Mouse (Mus musculus) spleen, adult 2 months (tissue): ENCODE data around the gene Zfhx3. TPM values are rescaled to one million over a fixed set of nuclear protein-coding genes. Genes with fewer than 3 reads are reported as not detected.

Source experiments
- DNase-seq, 2 experiments: peaks; one replicate each; pipeline versions ENCODE4 v3.0.0 to v3.0.0-alpha.2; 2012 to 2021; ENCODE audit warnings: low spot score in 2 of 2, low read depth in 1 of 2
- H3K27ac ChIP-seq: fragments of 200-500 bp; 2 replicates; pipeline ENCODE4 v1.5.1; 2012; ENCODE audit warnings: low read length, inconsistent platforms; ENCODE audit not compliant: insufficient read depth
- H3K27me3 ChIP-seq: fragments of 200-500 bp; 2 replicates; pipeline ENCODE4 v1.6.1; 2012; ENCODE audit warnings: mild to moderate bottlenecking, moderate library complexity, low read length, inconsistent platforms; ENCODE audit not compliant: control insufficient read depth, insufficient read depth
- H3K36me3 ChIP-seq: fragments of 200-500 bp; 2 replicates; pipeline ENCODE4 v1.6.1; 2012; ENCODE audit warnings: mild to moderate bottlenecking, low read length, inconsistent platforms; ENCODE audit not compliant: control insufficient read depth, insufficient read depth
- H3K4me1 ChIP-seq: fragments of 200-500 bp; 2 replicates; pipeline ENCODE4 v1.6.1; 2011; ENCODE audit warnings: inconsistent platforms; ENCODE audit not compliant: control insufficient read depth, insufficient read depth, insufficient read length
- H3K4me3 ChIP-seq: fragments of 200-500 bp; 2 replicates; pipeline ENCODE4 v1.5.1; 2011; ENCODE audit warnings: mild to moderate bottlenecking, inconsistent platforms; ENCODE audit not compliant: insufficient read depth, insufficient read length; ENCODE audit errors: extremely low read depth
- CTCF ChIP-seq: fragments of 200-500 bp; IDR thresholded peaks from 2 replicates; pipeline ENCODE4 v1.5.1; 2011; ENCODE audit warnings: mild to moderate bottlenecking, inconsistent platforms; ENCODE audit not compliant: insufficient read depth, insufficient read length, insufficient replicate concordance; ENCODE audit errors: extremely low read depth
- POLR2A ChIP-seq: fragments of 200-500 bp; IDR thresholded peaks from 2 replicates; pipeline ENCODE4 v1.6.1; 2011; ENCODE audit warnings: low read depth, low read length, inconsistent platforms
- WGBS: fragments of 180-500 bp; shearing (Covaris S2); methylation state at CpG from one replicate; pipeline ENCODE4 v1.1.7; 2018; 5-methylcytosine and 5-hydroxymethylcytosine counted together
- polyA plus RNA-seq: library from polyadenylated mRNA; depleted of rRNA; stranded (reverse); fragments of >200 nt; gene quantifications from 2 replicates; pipeline ENCODE4 v1.2.3, GENCODE M21; 2012

Gene Zfhx3
- polyA plus RNA-seq, 1 experiment: 1.5 TPM

DNA sequence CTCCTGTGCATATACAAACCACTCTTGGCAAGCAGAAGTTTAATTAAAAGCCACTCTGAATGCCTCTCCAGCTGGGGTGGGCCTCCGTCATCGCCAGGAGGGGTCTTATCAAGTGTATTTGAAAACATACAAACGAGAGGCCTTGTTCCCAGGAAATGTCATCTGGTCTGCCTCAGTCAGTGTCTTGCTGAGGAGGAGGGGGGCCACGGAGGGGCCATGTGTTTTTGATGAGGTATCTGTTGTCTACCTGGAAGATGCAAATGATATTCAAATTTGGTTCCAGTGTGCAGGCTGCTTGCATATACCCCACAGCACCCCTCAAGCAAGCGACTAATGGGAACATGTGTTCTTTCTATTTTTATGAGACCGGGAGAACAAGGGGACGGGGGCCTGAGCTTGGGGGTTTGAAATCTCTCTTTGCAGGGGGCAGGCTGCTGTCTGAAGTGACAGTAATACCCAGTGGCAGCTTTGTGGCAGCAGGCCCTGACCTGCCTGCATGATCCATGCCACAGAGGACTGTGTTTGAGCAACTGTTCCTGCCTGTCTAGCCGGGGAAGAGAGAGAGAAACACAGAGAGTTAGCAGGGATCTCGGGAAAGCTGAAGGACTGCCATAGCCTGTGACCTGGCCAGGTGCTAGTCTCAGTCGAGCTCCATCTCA is 412.8 kb downstream of the Zfhx3 start:
- H3K27ac ChIP-seq: no peak overlapping the region
- TF ChIP-seq POLR2A: no peak
- TF ChIP-seq CTCF: no peak

DNA sequence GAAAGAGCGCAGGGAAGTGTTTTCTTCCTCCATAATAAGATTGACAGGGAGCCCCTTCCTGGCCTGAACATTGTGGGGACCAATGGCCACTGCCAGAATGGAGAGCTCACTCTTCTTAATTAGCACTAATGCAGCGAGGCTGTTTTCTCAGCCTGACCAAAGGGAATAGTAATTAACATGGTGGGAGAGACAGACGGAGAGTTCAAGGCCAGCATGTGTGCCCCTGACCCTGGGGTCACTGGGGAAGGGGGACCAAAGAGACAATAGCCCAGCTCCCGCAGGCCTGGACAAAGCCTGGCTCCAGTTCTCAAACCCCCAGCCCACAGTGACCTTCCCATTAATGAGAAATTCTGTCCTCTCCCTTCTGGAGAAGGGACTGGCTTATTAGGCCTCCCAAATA is 419.0 kb downstream of the Zfhx3 start:
- TF ChIP-seq POLR2A (no peak), CTCF (no peak)
- 76% methylated on average over 4 of the region's 4 CpGs for WGBS
- no peak overlapping the region for H3K27ac ChIP-seq
- H3K27me3 ChIP-seq: no peaks in the 10 kb centered on the region
- no peaks in the 10 kb centered on the region for H3K4me1 ChIP-seq
- no peak for DNase-seq
- H3K36me3 ChIP-seq: no peaks in the 10 kb centered on the region
- H3K4me3 ChIP-seq: no peak overlapping the region

More for the DNA sequence above, 412.8 kb downstream of the Zfhx3 start:
- Histone ChIP-seq H3K27me3 (no peaks in the 10 kb centered on the region), H3K4me1 (no peaks in the 10 kb centered on the region), H3K4me3 (no peak overlapping the region), H3K36me3 (no peaks in the 10 kb centered on the region)
- no peak for DNase-seq
- 80% methylated on average over 10 of the region's 10 CpGs for WGBS

DNA sequence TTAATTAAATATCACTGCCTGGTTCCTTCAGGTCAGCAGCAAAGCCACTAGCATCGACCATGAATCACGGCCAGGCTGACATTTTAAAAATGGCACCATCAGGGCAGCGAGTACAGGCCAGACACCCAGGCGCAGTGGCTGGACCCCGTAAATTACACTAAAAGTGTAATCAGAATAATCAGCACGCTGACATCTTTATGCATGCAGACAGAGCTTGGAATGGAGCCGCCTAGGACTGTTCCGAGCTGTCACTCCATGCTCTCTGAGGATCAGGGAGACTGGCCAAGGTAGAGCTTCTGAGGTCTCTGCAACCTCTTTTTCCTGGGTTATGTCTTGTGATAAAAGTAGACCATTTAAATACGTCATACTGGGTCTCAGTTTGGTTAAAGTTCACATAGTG is 420.0 kb downstream of the Zfhx3 start:
- H3K4me1 ChIP-seq: no peaks in the 10 kb centered on the region
- no peaks in the 10 kb centered on the region for H3K27me3 ChIP-seq
- 91% methylated on average over 9 of the region's 9 CpGs for WGBS
- H3K27ac ChIP-seq: no peak overlapping the region
- no peak for DNase-seq
- TF ChIP-seq POLR2A (no peak), CTCF (no peak)
- no peaks in the 10 kb centered on the region for H3K36me3 ChIP-seq
- no peak overlapping the region for H3K4me3 ChIP-seq

GRCm38 (mm10) chr8:108363435-108363834 is 421.0 kb downstream of the Zfhx3 start:
- no peaks in the 10 kb centered on the region for H3K4me1 ChIP-seq
- WGBS: 36% methylated on average over 5 of the region's 5 CpGs
- no peaks in the 10 kb centered on the region for H3K27me3 ChIP-seq
- H3K36me3 ChIP-seq: no peaks in the 10 kb centered on the region
- H3K4me3 ChIP-seq: no peak overlapping the region
- no peak overlapping the region for H3K27ac ChIP-seq
- TF ChIP-seq POLR2A (no peak), CTCF (no peak)
- DNase-seq: no peak

DNA sequence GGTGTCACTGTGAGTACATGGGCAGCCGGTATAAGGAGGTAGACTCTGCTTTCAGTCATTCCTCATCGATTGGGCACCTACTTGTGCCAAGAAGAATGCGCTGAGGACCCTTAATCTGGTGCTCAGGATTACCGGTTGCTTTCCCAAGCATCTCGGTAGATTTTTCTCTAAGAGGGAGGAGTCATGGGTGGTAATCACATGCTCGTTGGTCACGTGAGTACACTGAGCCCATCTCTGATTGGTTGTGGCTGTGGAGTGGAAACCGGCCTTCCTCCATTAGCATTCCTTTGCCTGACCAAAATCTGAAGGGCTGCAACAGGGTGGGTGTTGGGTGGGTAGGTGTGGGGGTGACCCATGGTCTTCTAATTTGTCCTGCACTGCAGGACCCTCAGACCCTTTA is 421.4 kb downstream of the Zfhx3 start:
- WGBS: 78% methylated on average over 8 of the region's 8 CpGs
- H3K4me1 ChIP-seq: no peaks in the 10 kb centered on the region
- TF ChIP-seq POLR2A (no peak), CTCF (no peak)

DNA sequence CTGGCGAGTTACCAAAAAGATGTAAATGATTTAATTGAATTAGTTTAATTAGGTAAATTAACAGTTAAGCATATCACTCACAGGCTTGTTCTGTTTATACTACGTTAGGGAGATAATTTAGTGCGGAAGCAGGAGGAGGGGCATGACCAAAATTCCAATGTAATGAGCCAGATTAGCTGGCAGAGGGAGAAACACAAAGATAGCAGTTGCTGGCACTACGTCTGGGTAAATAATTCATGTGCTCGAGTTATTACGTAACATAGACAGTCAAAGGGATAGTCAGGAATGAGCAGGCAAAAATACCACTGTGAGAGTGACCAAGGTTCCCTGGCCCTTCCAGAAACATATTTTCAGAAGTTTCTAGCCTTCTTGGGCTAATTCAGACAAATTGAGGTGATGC is 426.6 kb downstream of the Zfhx3 start:
- Histone ChIP-seq H3K36me3 (no peaks in the 10 kb centered on the region), H3K27ac (no peak overlapping the region), H3K4me1 (no peaks in the 10 kb centered on the region), H3K4me3 (no peak overlapping the region), H3K27me3 (no peaks in the 10 kb centered on the region)
- DNase-seq: no peak
- no peak for TF ChIP-seq CTCF
- no peak for TF ChIP-seq POLR2A
- 78% methylated on average over 6 of the region's 6 CpGs for WGBS

More for the DNA sequence above, 421.4 kb downstream of the Zfhx3 start:
- Histone ChIP-seq H3K36me3 (no peaks in the 10 kb centered on the region), H3K27ac (no peak overlapping the region), H3K27me3 (no peaks in the 10 kb centered on the region), H3K4me3 (no peak overlapping the region)
- DNase-seq: no peak

DNA sequence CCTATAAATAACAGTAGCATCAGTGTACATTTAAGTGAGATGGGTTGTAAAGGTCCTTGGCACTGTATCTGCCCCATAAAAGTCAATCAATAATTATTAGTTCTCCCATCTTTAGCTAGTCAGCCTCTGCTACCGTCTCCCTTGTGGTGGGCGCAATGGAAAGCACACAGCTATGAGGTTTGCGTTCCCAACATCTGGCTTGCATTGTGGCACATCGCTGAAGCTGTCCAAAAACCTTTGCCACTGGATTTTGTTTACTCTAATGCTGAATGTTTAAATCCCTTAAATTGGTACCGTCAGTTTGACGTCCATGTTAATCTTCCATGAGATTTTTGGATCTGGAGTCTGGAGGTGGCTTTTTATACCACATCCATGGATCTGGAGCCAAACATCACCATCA is 428.3 kb downstream of the Zfhx3 start:
- no peaks in the 10 kb centered on the region for H3K4me1 ChIP-seq
- WGBS: 94% methylated on average over 6 of the region's 6 CpGs
- H3K4me3 ChIP-seq: no peak overlapping the region
- no peak for TF ChIP-seq CTCF
- no peak for TF ChIP-seq POLR2A
- H3K27me3 ChIP-seq: no peaks in the 10 kb centered on the region
- no peak for DNase-seq
- H3K36me3 ChIP-seq: no peaks in the 10 kb centered on the region
- H3K27ac ChIP-seq: no peak overlapping the region
